24 mouse cellular contexts compared by ENCODE assay signal in genomic region chr5:111170383-111170782, GRCm38 (mm10).
DNase-seq lines count a peak whose midpoint lies in the region; ATAC-seq lines count a peak whose summit lies in the region.
"Had no signal": no experiment of that assay in that cellular context is flagged by ENCODE, and none has a peak within 500 bp of the region (broad histone marks: within the 10 kb centered on the region; RNA-seq: fewer than 3 reads in every experiment).

No protein-coding gene starts in this region.

- no peaks in the 10 kb centered on the region for H3K27me3 ChIP-seq in forebrain, embryonic 13.5 days
- no peaks in the 10 kb centered on the region for H3K27me3 ChIP-seq in forebrain, embryonic 16.5 days (replicated peaks; ENCODE audit: control insufficient read depth, insufficient read depth, low read length)
- no peaks in the 10 kb centered on the region for H3K27me3 ChIP-seq in hindbrain, embryonic 13.5 days
- no peaks in the 10 kb centered on the region for H3K27me3 ChIP-seq in hindbrain, embryonic 16.5 days (replicated peaks; ENCODE audit: control insufficient read depth, insufficient read depth, low read length)
- H3K27me3 ChIP-seq in midbrain, embryonic 14.5 days (ENCODE audit: control insufficient read depth, insufficient read depth, low read length): no peaks in the 10 kb centered on the region
- H3K27me3 ChIP-seq: embryonic facial prominence, embryonic 12.5 days; limb, embryonic 13.5 days; liver, embryonic 13.5 days; lung, embryonic 15.5 days had no signal

- no peak overlapping the region for H3K4me3 ChIP-seq in forebrain, embryonic 13.5 days
- H3K4me3 ChIP-seq in forebrain, embryonic 16.5 days (replicated peaks; ENCODE audit: low read length): no peak overlapping the region
- H3K4me3 ChIP-seq in hindbrain, embryonic 13.5 days: no peak overlapping the region
- no peak overlapping the region for H3K4me3 ChIP-seq in hindbrain, embryonic 16.5 days (ENCODE audit: low read length)
- no peak overlapping the region for H3K4me3 ChIP-seq in midbrain, embryonic 14.5 days (replicated peaks; ENCODE audit: low read depth, low read length)
- H3K4me3 ChIP-seq: embryonic facial prominence, embryonic 12.5 days; erythroblast, embryonic 14.5 days; layer of hippocampus, adult 2 months; limb, embryonic 13.5 days; liver, embryonic 13.5 days; lung, embryonic 15.5 days had no signal

- no peak overlapping the region for H3K9ac ChIP-seq in forebrain, embryonic 13.5 days
- H3K9ac ChIP-seq in forebrain, embryonic 16.5 days (replicated peaks; ENCODE audit: low read depth, low read length): no peak overlapping the region
- no peak overlapping the region for H3K9ac ChIP-seq in hindbrain, embryonic 13.5 days
- no peak overlapping the region for H3K9ac ChIP-seq in hindbrain, embryonic 16.5 days (ENCODE audit: low read depth, low read length)
- no peak overlapping the region for H3K9ac ChIP-seq in midbrain, embryonic 14.5 days (replicated peaks; ENCODE audit: low read length)
- H3K9ac ChIP-seq: embryonic facial prominence, embryonic 12.5 days; limb, embryonic 13.5 days; liver, embryonic 13.5 days; lung, embryonic 15.5 days had no signal

- DNase-seq in R1 (ENCODE audit: low read depth, low spot score): peak; percentile 80
- DNase-seq in midbrain, embryonic 14.5 days: peak; percentile 49
- DNase-seq in embryo, embryonic 10 days (ENCODE audit: low spot score): no peak
- DNase-seq: cerebellum, adult 2 months; cerebellum, postnatal 36 days; gastrocnemius, postnatal 10 days; heart, adult 18-20 months; heart, postnatal 14 days; kidney, adult 18-20 months; kidney, postnatal 10 days; layer of hippocampus, postnatal 36 days; liver, embryonic 13.5 days; lung, postnatal 4 days; retina, postnatal 1 day; right cerebral cortex, postnatal 4 days had no signal

- no peak overlapping the region for H3K4me2 ChIP-seq in forebrain, embryonic 13.5 days
- no peak overlapping the region for H3K4me2 ChIP-seq in forebrain, embryonic 16.5 days (ENCODE audit: low read length)
- no peak overlapping the region for H3K4me2 ChIP-seq in hindbrain, embryonic 13.5 days
- no peak overlapping the region for H3K4me2 ChIP-seq in hindbrain, embryonic 16.5 days (ENCODE audit: low read length)
- no peak overlapping the region for H3K4me2 ChIP-seq in midbrain, embryonic 14.5 days (ENCODE audit: low read length)
- H3K4me2 ChIP-seq: embryonic facial prominence, embryonic 12.5 days; limb, embryonic 13.5 days; liver, embryonic 13.5 days; lung, embryonic 15.5 days had no signal

- peak overlapping the region; percentile 54; the same call in 1 of the 2 replicates for H3K27ac ChIP-seq in forebrain, embryonic 13.5 days
- H3K27ac ChIP-seq in forebrain, embryonic 16.5 days (ENCODE audit: low read length): no peak overlapping the region
- peak overlapping the region; percentile 49 for H3K27ac ChIP-seq in hindbrain, embryonic 13.5 days
- H3K27ac ChIP-seq in hindbrain, embryonic 16.5 days (ENCODE audit: low read depth, low read length): no peak overlapping the region
- 0 out of 2 replicates have a peak overlapping the region, but pooled peaks have one; percentile 0 for H3K27ac ChIP-seq in midbrain, embryonic 14.5 days (replicated peaks; ENCODE audit: low read depth, low read length)
- H3K27ac ChIP-seq: embryonic facial prominence, embryonic 12.5 days; layer of hippocampus, adult 2 months; limb, embryonic 13.5 days; liver, embryonic 13.5 days; lung, embryonic 15.5 days had no signal

- WGBS in forebrain, embryonic 13.5 days: 11% methylated on average over 9 of the region's 9 CpGs
- 11% methylated on average over 9 of the region's 9 CpGs for WGBS in forebrain, embryonic 16.5 days
- 12% methylated on average over 9 of the region's 9 CpGs for WGBS in hindbrain, embryonic 13.5 days
- 17% methylated on average over 9 of the region's 9 CpGs for WGBS in hindbrain, embryonic 16.5 days
- WGBS in midbrain, embryonic 14.5 days: 13% methylated on average over 9 of the region's 9 CpGs

- no peaks in the 10 kb centered on the region for H3K9me3 ChIP-seq in forebrain, embryonic 13.5 days (replicated peaks)
- no peaks in the 10 kb centered on the region for H3K9me3 ChIP-seq in forebrain, embryonic 16.5 days (ENCODE audit: control insufficient read depth, low read length)
- H3K9me3 ChIP-seq in hindbrain, embryonic 13.5 days: no peaks in the 10 kb centered on the region
- H3K9me3 ChIP-seq in hindbrain, embryonic 16.5 days (ENCODE audit: control insufficient read depth, low read length): no peaks in the 10 kb centered on the region
- H3K9me3 ChIP-seq in midbrain, embryonic 14.5 days (ENCODE audit: control insufficient read depth, low read length): no peaks in the 10 kb centered on the region
- H3K9me3 ChIP-seq: embryonic facial prominence, embryonic 12.5 days; limb, embryonic 13.5 days; liver, embryonic 13.5 days; lung, embryonic 15.5 days had no signal

- H3K4me1 ChIP-seq in forebrain, embryonic 13.5 days: peaks cover 36% of the 10 kb centered on the region
- peaks cover 16% of the 10 kb centered on the region for H3K4me1 ChIP-seq in forebrain, embryonic 16.5 days (replicated peaks; ENCODE audit: control insufficient read depth, insufficient read depth, low read length)
- peaks cover 34% of the 10 kb centered on the region for H3K4me1 ChIP-seq in hindbrain, embryonic 13.5 days (replicated peaks)
- peaks cover 9% of the 10 kb centered on the region for H3K4me1 ChIP-seq in hindbrain, embryonic 16.5 days (ENCODE audit: control insufficient read depth, insufficient read depth, low read depth, low read length)
- peaks cover 16% of the 10 kb centered on the region for H3K4me1 ChIP-seq in midbrain, embryonic 14.5 days (ENCODE audit: control insufficient read depth, insufficient read depth, low read length)
- H3K4me1 ChIP-seq: liver, embryonic 13.5 days had no signal

- no peak for ATAC-seq in forebrain, embryonic 13.5 days
- ATAC-seq in forebrain, embryonic 16.5 days: no peak
- ATAC-seq in hindbrain, embryonic 13.5 days (ENCODE audit: low FRiP score): no peak
- ATAC-seq in hindbrain, embryonic 16.5 days: no peak
- ATAC-seq in midbrain, embryonic 14.5 days (ENCODE audit: low FRiP score, low TSS enrichment): no peak

- H3K36me3 ChIP-seq in forebrain, embryonic 13.5 days (ENCODE audit: poor library complexity, severe bottlenecking): no peaks in the 10 kb centered on the region
- no peaks in the 10 kb centered on the region for H3K36me3 ChIP-seq in forebrain, embryonic 16.5 days (ENCODE audit: control insufficient read depth, insufficient read depth)
- no peaks in the 10 kb centered on the region for H3K36me3 ChIP-seq in hindbrain, embryonic 13.5 days
- H3K36me3 ChIP-seq in hindbrain, embryonic 16.5 days (ENCODE audit: control insufficient read depth, insufficient read depth, low read length): no peaks in the 10 kb centered on the region
- H3K36me3 ChIP-seq in midbrain, embryonic 14.5 days (ENCODE audit: control insufficient read depth, insufficient read depth, low read length): no peaks in the 10 kb centered on the region
- H3K36me3 ChIP-seq: embryonic facial prominence, embryonic 12.5 days; limb, embryonic 13.5 days; liver, embryonic 13.5 days; lung, embryonic 15.5 days had no signal

Comparison
In these comparisons a context has a peak if more than half of its experiments do, and no peak if none do; other contexts are left out.
1. H3K27ac ChIP-seq: peak in forebrain, embryonic 13.5 days (single experiment), hindbrain, embryonic 13.5 days (single experiment) and midbrain, embryonic 14.5 days (single experiment); none in forebrain, embryonic 16.5 days (single experiment) and hindbrain, embryonic 16.5 days (single experiment).